Mouse (Mus musculus) fibroblast of lung, adult 2 months (primary cell): Measurements from ENCODE around the gene Ccdc194.

Source experiments
- DNase-seq: peaks from one replicate; pipeline ENCODE4 v3.0.0-alpha.2; 2011; ENCODE audit warnings: low read depth

The Ccdc194 gene

DNA sequence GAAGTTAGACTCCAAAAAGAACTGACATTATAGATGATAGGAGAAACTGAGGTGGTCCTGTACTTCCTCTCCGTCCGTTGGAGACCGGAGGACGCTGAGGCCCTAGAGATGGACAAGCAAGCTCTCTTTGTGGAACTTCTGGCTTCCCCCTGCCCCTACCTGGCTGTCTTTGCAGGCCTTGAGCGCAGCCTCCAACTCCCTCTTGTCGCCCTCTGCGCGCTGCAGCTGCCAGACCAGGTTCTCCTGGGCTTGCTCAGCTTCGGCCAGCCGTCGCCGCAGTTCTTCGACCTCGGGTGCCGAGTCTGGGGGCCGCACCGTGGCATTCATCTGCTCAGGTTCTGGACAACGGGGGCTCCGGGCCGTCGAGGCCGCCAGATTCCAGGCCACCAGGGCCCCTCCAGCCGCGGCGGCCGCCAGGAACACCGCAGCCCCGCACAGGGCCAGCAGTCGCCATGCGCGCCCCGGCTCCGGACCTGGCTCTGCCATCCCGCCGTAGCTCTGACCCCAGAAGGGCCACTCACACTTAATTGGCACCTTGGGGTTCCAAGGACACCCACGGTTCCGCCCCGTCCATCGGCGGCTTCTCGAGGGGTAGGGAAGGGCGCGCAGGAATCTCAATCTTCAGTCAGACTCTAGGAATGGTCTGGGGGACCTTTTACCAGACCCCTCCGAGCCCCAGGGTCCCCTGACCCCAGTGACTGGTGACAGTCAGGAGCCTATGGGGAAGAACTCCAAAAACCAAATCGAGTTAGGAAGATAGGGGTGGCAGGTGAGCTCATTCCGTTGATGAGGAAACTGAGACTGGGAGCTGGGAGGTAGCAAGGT lies at the start of gene Ccdc194:
TSS of gene Ccdc194 (minus strand) at position 486 of the 825 bp plus-strand sequence.
- no peak for DNase-seq

DNA sequence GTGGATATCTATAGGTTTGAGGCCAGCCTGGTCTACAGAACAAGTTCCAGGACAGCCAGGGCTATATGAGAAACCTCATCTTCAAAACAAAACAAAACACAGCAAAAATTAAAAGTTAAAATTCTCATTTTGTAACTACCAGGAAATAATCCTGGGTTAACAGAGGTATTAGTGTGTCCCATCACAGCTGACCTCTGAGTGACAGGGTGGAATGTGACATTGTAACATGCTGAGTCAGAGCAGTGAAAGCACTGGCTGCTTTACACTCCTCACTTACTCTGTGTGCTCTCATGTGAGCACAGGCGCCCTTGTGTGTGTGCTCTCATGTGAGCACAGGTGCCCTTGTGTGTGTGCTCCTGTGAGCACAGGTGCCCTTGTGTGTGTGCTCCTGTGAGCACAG lies 49.5 kb upstream of the Ccdc194 start:
- no peak for DNase-seq

DNA sequence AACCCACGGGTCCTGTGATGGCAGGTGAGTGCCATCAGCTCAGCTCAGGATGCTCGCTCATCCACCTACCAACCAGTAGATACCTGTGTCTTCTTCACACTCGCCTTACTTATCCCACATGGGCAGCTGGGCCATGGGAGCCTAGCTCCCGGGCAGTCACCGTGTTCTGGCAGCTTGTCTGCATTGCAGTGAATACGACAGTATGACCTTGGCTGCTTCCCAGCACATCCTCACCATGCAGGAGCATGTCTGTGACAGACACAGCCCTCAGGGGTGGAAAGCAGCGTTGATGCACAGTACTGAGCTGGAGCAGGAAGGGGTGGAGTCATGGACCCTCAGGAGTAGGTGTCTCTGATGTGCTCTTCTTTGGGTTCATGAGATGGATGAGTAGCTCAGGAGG lies 48.9 kb upstream of the Ccdc194 start:
- DNase-seq = no peak

GRCm38 (mm10) chr8:71572847-71573633 lies 47.5 kb upstream of the Ccdc194 start:
- peak; percentile 70 for DNase-seq

- DNase-seq = no peak
Measured at GRCm38 (mm10) chr8:71572077-71572476, 46.6 kb upstream of the Ccdc194 start.

- DNase-seq = peak; percentile 91
Measured at GRCm38 (mm10) chr8:71570291-71570954, 44.9 kb upstream of the Ccdc194 start.

GRCm38 (mm10) chr8:71569366-71570290 lies 44.1 kb upstream of the Ccdc194 start:
- no peak for DNase-seq

- DNase-seq = no peak
Measured at GRCm38 (mm10) chr8:71568941-71569340, 43.4 kb upstream of the Ccdc194 start.

- no peak for DNase-seq
Measured at GRCm38 (mm10) chr8:71568387-71568937, 43.0 kb upstream of the Ccdc194 start, which contains the start of gene Slc27a1. Slc27a1 (plus strand) TSS chr8:71568882.

GRCm38 (mm10) chr8:71567587-71567986 lies 42.1 kb upstream of the Ccdc194 start:
- DNase-seq = no peak

DNA sequence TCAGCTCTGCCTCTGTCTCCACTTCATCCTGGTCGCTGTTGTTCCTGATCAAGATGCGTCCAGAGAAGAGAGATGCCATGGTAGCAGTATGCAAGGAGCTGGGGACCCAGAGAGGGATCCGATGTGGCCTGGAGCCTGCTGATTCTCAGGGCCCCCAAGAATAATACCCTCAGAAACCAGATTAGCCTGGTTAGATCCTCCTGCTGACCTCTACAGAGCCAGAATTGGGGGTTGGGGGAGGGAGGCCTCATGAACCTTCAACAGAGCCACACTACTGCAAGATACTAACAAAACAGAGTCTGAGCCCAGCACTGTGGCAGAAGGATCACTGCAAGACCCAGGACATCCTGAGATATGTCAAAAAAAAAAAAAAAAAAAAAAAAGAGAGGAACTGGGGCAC lies 41.0 kb upstream of the Ccdc194 start, which contains the start of gene Nxnl1:
TSS of gene Nxnl1 (minus strand) at position 101 of the 400 bp plus-strand sequence.
- no peak for DNase-seq

DNA sequence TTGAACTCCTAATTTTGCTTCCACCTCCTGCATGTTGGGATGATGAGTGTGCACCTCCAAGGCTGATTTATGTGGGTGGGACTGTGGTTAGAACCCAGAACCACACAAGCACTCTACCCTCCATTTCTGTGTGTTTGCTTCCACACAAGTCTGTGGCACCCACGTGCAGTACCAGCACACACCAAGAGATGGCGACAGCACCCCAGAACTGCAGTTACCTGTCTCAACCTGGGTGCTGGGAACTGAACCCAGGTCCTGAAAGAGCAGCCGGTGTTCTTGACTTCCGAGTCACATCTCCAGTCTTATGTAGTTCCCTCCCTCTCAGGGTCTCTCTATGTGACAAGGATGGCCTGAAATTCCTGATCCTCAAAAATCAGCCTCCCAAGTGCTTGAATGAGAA lies 38.5 kb upstream of the Ccdc194 start:
- DNase-seq = no peak

DNA sequence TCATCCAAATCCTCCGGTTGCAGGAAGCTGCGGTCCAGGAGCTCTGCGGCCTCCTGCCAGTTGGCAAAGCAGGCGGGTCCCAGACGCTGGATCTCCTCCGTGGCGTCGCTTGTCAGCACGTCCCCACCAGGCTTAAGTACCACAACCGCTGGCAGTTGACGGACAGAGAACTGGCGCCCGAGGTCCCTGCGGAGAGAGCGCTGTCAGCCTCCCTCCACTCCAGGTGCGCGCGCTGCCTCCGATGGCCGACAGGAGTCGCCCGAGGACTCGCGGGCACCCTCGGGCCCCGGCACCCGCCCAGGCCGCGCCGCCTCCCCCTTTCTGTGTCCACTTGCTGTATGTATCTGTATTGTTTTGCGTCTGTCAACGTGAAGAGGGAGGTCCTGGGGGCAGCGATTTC lies 37.2 kb upstream of the Ccdc194 start:
- DNase-seq = no peak

DNA sequence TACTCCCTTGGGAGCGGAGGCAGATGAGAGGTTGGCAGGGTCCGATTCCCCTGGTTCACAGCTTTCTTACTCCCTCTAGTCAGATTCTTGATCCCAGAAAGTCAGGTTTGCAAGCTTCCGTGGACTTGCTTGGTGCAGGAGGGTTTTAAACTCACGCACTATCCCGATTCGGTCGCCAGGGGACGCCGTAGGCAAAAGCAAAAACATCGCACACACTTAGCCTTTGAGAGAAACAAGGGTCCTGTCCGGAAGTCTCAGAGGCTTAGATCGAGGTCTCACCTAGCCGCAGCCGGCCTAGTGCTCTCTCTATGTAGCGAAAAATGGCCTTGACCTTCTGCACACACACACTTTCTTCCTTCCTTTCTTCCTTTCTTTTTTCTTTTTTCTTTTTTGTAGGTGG lies 35.9 kb upstream of the Ccdc194 start:
- DNase-seq = peak; percentile 64

DNA sequence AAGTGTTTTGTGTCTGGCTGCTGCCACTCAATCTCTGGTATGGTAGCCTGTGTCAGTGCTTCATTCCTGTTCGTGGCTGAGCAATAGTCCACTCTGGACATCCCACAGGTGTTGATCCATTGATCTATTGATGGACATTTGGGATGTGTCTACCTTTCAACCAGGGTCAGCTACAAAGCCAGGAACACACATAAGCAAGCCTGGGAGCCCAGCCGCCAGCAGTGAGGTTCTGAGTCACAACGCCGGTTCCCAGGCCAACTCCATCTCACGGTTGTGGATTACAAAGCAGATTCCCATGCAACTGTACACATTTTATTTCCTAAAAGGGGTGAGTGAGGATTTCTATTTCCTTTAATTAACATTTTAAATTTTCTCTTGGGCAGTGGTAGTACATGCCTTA lies 35.3 kb upstream of the Ccdc194 start:
- no peak for DNase-seq

GRCm38 (mm10) chr8:71560071-71560470 lies 34.6 kb upstream of the Ccdc194 start:
- DNase-seq = no peak

- no peak for DNase-seq
Measured at GRCm38 (mm10) chr8:71558958-71559690, 33.6 kb upstream of the Ccdc194 start.

DNA sequence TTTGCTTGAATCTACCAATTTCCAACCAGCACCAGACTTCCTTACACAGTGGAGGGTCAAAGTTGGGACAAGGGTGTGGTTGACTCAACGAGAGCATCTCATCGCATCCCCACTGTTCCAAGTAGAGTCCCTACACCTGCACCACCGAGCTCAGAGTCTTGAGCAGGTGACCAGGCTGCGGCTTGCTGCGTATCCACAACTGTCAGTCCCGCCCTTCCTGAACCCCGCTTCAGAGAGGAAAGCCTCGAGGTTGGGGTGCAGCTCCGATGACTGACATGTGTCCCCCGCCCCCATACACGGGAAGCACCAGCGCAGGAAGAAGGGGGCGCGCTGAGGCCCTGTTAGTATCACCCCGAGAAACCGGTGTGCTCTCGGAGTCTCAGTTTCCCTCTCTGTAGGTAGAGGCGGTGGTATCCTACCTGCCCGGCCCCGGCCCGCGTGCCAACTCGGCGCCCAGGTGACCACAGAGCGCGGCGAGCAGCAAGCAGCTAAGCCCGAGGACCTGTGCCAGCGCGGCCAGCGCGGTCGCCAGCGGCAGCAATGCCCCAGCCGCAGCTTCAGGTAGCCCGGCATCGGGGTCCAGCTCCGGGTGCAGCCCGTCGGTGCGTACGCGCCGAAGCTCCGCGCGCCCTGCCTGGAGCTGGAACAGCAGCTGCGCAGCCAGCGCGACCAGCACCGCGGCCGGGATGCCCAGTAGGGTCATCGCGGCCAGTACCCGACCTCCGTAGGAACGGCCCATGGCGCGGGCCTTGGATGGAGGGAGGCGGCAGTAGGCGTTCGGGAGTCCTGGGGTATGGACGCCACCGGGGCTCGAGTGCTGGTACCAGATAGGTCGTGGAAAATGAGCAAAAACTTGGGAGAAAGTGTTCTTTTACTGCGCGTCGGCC lies 32.8 kb upstream of the Ccdc194 start, which contains the start of gene Tmem221:
TSS of gene Tmem221 (minus strand) at position 801 of the 887 bp plus-strand sequence.
- DNase-seq = no peak

- DNase-seq = no peak
Measured at GRCm38 (mm10) chr8:71554644-71555043, 29.1 kb upstream of the Ccdc194 start.
